Mouse (Mus musculus) myocyte (in vitro differentiated cells): ENCODE measurements around the gene Lpar3. TPM values are rescaled to one million over a fixed set of nuclear protein-coding genes. Genes with fewer than 3 reads are reported as not detected.

Experiments
- H3K27me3 ChIP-seq: one replicate; pipeline ENCODE4 v1.6.1; 2011; ENCODE audit not compliant: control insufficient read depth, insufficient read depth, insufficient read length
- H3K36me3 ChIP-seq: one replicate; pipeline ENCODE4 v1.6.1; 2011; ENCODE audit not compliant: control insufficient read depth, insufficient read depth
- H3K4me2 ChIP-seq: one replicate; pipeline ENCODE4 v1.6.1; 2011; ENCODE audit warnings: low read depth, control low read depth
- H3K4me3 ChIP-seq: one replicate; pipeline ENCODE4 v1.5.1; 2011; ENCODE audit warnings: mild to moderate bottlenecking, control low read depth, moderate library complexity
- H3K79me2 ChIP-seq: one replicate; pipeline ENCODE4 v1.6.1; 2011; ENCODE audit not compliant: control insufficient read depth, insufficient read depth
- H3ac ChIP-seq: one replicate; pipeline ENCODE4 v1.6.1; 2011; ENCODE audit not compliant: control insufficient read depth, insufficient read length
- CEBPB ChIP-seq: IDR thresholded peaks from 2 replicates; pipeline ENCODE4 v1.6.1; 2011; ENCODE audit warnings: mild to moderate bottlenecking, moderate library complexity; ENCODE audit not compliant: poor library complexity, insufficient read depth, severe bottlenecking
- E2F4 ChIP-seq: IDR thresholded peaks from one replicate; pipeline ENCODE4 v1.6.1; 2011; ENCODE audit warnings: mild to moderate bottlenecking, control low read depth, moderate library complexity; ENCODE audit not compliant: insufficient read depth
- MAX ChIP-seq: IDR thresholded peaks from one replicate; pipeline ENCODE4 v1.6.1; 2011; ENCODE audit warnings: low read depth, mild to moderate bottlenecking, control low read depth
- MYOD1 ChIP-seq, 3 experiments: IDR thresholded peaks; one replicate each; pipeline ENCODE4 v1.6.1; 2011; ENCODE audit warnings: control low read depth in 2 of 3, low read depth in 2 of 3, mild to moderate bottlenecking in 2 of 3, moderate library complexity in 1 of 3; ENCODE audit not compliant: insufficient read length in 2 of 3, control insufficient read depth in 1 of 3
- MYOG ChIP-seq, 3 experiments: IDR thresholded peaks; one replicate each; pipeline ENCODE4 v1.6.1; 2011; ENCODE audit warnings: control low read depth in 2 of 3, low read depth in 2 of 3, mild to moderate bottlenecking in 2 of 3; ENCODE audit not compliant: insufficient read length in 2 of 3, control insufficient read depth in 1 of 3, insufficient read depth in 1 of 3
- POLR2A ChIP-seq: IDR thresholded peaks from one replicate; pipeline ENCODE4 v1.6.1; 2011; ENCODE audit warnings: low read depth, mild to moderate bottlenecking, control low read depth, moderate library complexity; ENCODE audit not compliant: insufficient read length
- POLR2AphosphoS2 ChIP-seq: IDR thresholded peaks from one replicate; pipeline ENCODE4 v1.6.1; 2011; ENCODE audit warnings: low read depth, control low read depth; ENCODE audit not compliant: insufficient read length
- REST ChIP-seq: IDR thresholded peaks from one replicate; pipeline ENCODE4 v1.6.1; 2011; ENCODE audit warnings: mild to moderate bottlenecking, control low read depth, moderate library complexity; ENCODE audit not compliant: insufficient read depth, insufficient read length
- SRF ChIP-seq: IDR thresholded peaks from one replicate; pipeline ENCODE4 v1.6.1; 2011; ENCODE audit warnings: low read depth; ENCODE audit not compliant: control insufficient read depth, insufficient read length
- TCF12 ChIP-seq: IDR thresholded peaks from one replicate; pipeline ENCODE4 v1.6.1; 2011; ENCODE audit warnings: mild to moderate bottlenecking, control low read depth; ENCODE audit not compliant: poor library complexity, insufficient read depth, severe bottlenecking
- TCF3 ChIP-seq: IDR thresholded peaks from one replicate; pipeline ENCODE4 v1.6.1; 2011; ENCODE audit warnings: low read depth, control low read depth; ENCODE audit not compliant: insufficient read length
- USF1 ChIP-seq: IDR thresholded peaks from one replicate; pipeline ENCODE4 v1.6.1; 2011; ENCODE audit warnings: low read depth, mild to moderate bottlenecking, control low read depth, moderate library complexity
- polyA plus RNA-seq: library from polyadenylated mRNA; unstranded; fragments of >200 nt; fragmentation: generic; extraction: Trizol; gene quantifications from one replicate; pipeline ENCODE4 v1.2.1, GENCODE M21; 2012; ENCODE audit warnings: missing spikeins

The Lpar3 gene
- polyA plus RNA-seq, 1 experiment, result 0.22 TPM

GRCm38 (mm10) chr3:146180341-146180740 is 40.4 kb upstream of the Lpar3 start:
- Histone ChIP-seq H3K36me3 (no peaks in the 10 kb centered on the region), H3ac (no peak overlapping the region), H3K79me2 (no peaks in the 10 kb centered on the region), H3K4me3 (no peak overlapping the region), H3K27me3 (no peaks in the 10 kb centered on the region), H3K4me2 (no peak overlapping the region)
- TF ChIP-seq USF1, result no peak
- no peak for TF ChIP-seq TCF3
- no peak for TF ChIP-seq MYOD1 (IDR thresholded peaks at IDR 0.05; ENCODE audit: control insufficient read depth in 1 of 3, insufficient read length in 2 of 3, low read depth in 2 of 3)
- TF ChIP-seq MYOG (IDR thresholded peaks at IDR 0.05; ENCODE audit: control insufficient read depth in 1 of 3, insufficient read depth in 1 of 3, insufficient read length in 2 of 3, low read depth in 2 of 3), result no peak
- no peak for TF ChIP-seq MAX
- TF ChIP-seq SRF, result no peak
- no peak for TF ChIP-seq TCF12
- TF ChIP-seq POLR2A, result no peak
- no peak for TF ChIP-seq E2F4
- no peak for TF ChIP-seq REST
- TF ChIP-seq CEBPB, result no peak
- no peak for TF ChIP-seq POLR2AphosphoS2

GRCm38 (mm10) chr3:146180986-146181385 is 39.8 kb upstream of the Lpar3 start:
- TF ChIP-seq E2F4 (no peak), SRF (no peak), MYOG (IDR thresholded peaks at IDR 0.05; ENCODE audit: control insufficient read depth in 1 of 3, insufficient read depth in 1 of 3, insufficient read length in 2 of 3, low read depth in 2 of 3) (no peak), MAX (no peak), USF1 (no peak), REST (no peak), TCF12 (no peak), POLR2A (no peak), CEBPB (no peak), TCF3 (no peak), MYOD1 (IDR thresholded peaks at IDR 0.05; ENCODE audit: control insufficient read depth in 1 of 3, insufficient read length in 2 of 3, low read depth in 2 of 3) (no peak), POLR2AphosphoS2 (no peak)
- no peaks in the 10 kb centered on the region for H3K27me3 ChIP-seq
- H3K4me2 ChIP-seq, result no peak overlapping the region
- no peaks in the 10 kb centered on the region for H3K36me3 ChIP-seq
- H3K4me3 ChIP-seq, result no peak overlapping the region
- H3K79me2 ChIP-seq, result no peaks in the 10 kb centered on the region
- no peak overlapping the region for H3ac ChIP-seq

- Histone ChIP-seq H3K36me3 (no peaks in the 10 kb centered on the region), H3ac (no peak overlapping the region), H3K4me3 (no peak overlapping the region), H3K79me2 (no peaks in the 10 kb centered on the region), H3K4me2 (peak overlapping the region; percentile 3), H3K27me3 (no peaks in the 10 kb centered on the region)
- no peak for TF ChIP-seq CEBPB
- TF ChIP-seq USF1, result no peak
- TF ChIP-seq SRF, result no peak
- no peak for TF ChIP-seq REST
- TF ChIP-seq TCF3, result no peak
- no peak for TF ChIP-seq MYOG (IDR thresholded peaks at IDR 0.05; ENCODE audit: control insufficient read depth in 1 of 3, insufficient read depth in 1 of 3, insufficient read length in 2 of 3, low read depth in 2 of 3)
- TF ChIP-seq MYOD1 (IDR thresholded peaks at IDR 0.05; ENCODE audit: control insufficient read depth in 1 of 3, insufficient read length in 2 of 3, low read depth in 2 of 3), result no peak
- TF ChIP-seq POLR2AphosphoS2, result no peak
- no peak for TF ChIP-seq TCF12
- no peak for TF ChIP-seq MAX
- no peak for TF ChIP-seq E2F4
- TF ChIP-seq POLR2A, result no peak
Measured at GRCm38 (mm10) chr3:146184992-146185657, 35.6 kb upstream of the Lpar3 start.

GRCm38 (mm10) chr3:146186033-146186432 is 34.7 kb upstream of the Lpar3 start:
- Histone ChIP-seq H3K79me2 (no peaks in the 10 kb centered on the region), H3K4me3 (no peak overlapping the region), H3K4me2 (no peak overlapping the region), H3K27me3 (no peaks in the 10 kb centered on the region), H3K36me3 (no peaks in the 10 kb centered on the region), H3ac (no peak overlapping the region)
- TF ChIP-seq MYOG (IDR thresholded peaks at IDR 0.05; ENCODE audit: control insufficient read depth in 1 of 3, insufficient read depth in 1 of 3, insufficient read length in 2 of 3, low read depth in 2 of 3) (no peak), REST (no peak), POLR2A (no peak), USF1 (no peak), CEBPB (no peak), MYOD1 (IDR thresholded peaks at IDR 0.05; ENCODE audit: control insufficient read depth in 1 of 3, insufficient read length in 2 of 3, low read depth in 2 of 3) (no peak)

GRCm38 (mm10) chr3:146189933-146190332 is 30.8 kb upstream of the Lpar3 start:
- Histone ChIP-seq H3K4me2 (no peak overlapping the region), H3K27me3 (no peaks in the 10 kb centered on the region), H3ac (no peak overlapping the region), H3K4me3 (no peak overlapping the region), H3K36me3 (no peaks in the 10 kb centered on the region), H3K79me2 (no peaks in the 10 kb centered on the region)
- TF ChIP-seq REST (no peak), POLR2AphosphoS2 (no peak), MYOD1 (IDR thresholded peaks at IDR 0.05; ENCODE audit: control insufficient read depth in 1 of 3, insufficient read length in 2 of 3, low read depth in 2 of 3) (no peak), E2F4 (no peak), CEBPB (no peak), TCF3 (no peak), USF1 (no peak), SRF (no peak), TCF12 (no peak), POLR2A (no peak), MYOG (IDR thresholded peaks at IDR 0.05; ENCODE audit: control insufficient read depth in 1 of 3, insufficient read depth in 1 of 3, insufficient read length in 2 of 3, low read depth in 2 of 3) (no peak), MAX (no peak)
